ENCODE assay signal across 8 mouse cellular contexts in genomic region chr10:23785599-23785998, GRCm38 (mm10). TPM values are rescaled to one million over a fixed set of nuclear protein-coding genes. Genes with fewer than 3 reads are reported as not detected.
DNase-seq lines count a peak whose midpoint lies in the region; ATAC-seq and TF ChIP-seq lines count a peak whose summit lies in the region.
"Not testable (repeated sequence)": the region's sequence is repeated elsewhere in the genome, so short reads cannot be mapped to it uniquely, and the experiment has no call there.

No protein-coding gene starts in this region.

- WGBS in embryonic facial prominence, embryonic 11.5 days, result 36% methylated on average over 7 of the region's 7 CpGs
- 46% methylated on average over 7 of the region's 7 CpGs for WGBS in forebrain, embryonic 16.5 days
- 40% methylated on average over 7 of the region's 7 CpGs for WGBS in hindbrain, embryonic 11.5 days
- 45% methylated on average over 7 of the region's 7 CpGs for WGBS in kidney, embryonic 16.5 days
- WGBS in liver, embryonic 15.5 days (ENCODE audit: insufficient replicate concordance), result 11% methylated on average over 7 of the region's 7 CpGs
- WGBS in midbrain, embryonic 14.5 days, result 48% methylated on average over 7 of the region's 7 CpGs
- WGBS in stomach, embryonic 16.5 days, result 43% methylated on average over 7 of the region's 7 CpGs

- not testable (repeated sequence) for H3K9me3 ChIP-seq in E14TG2a.4 (ENCODE audit: low read length); embryonic facial prominence, embryonic 11.5 days (replicated peaks; ENCODE audit: control insufficient read depth, low read length); forebrain, embryonic 16.5 days (ENCODE audit: control insufficient read depth, low read length); hindbrain, embryonic 11.5 days (ENCODE audit: control insufficient read depth, low read length); kidney, embryonic 16.5 days (ENCODE audit: low read length); liver, embryonic 15.5 days (replicated peaks); midbrain, embryonic 14.5 days (ENCODE audit: control insufficient read depth, low read length); stomach, embryonic 16.5 days (replicated peaks; ENCODE audit: control insufficient read depth, low read length)

- peak overlapping the region; percentile 97 for H3K4me3 ChIP-seq in E14TG2a.4 (replicated peaks; ENCODE audit: low read length)
- H3K4me3 ChIP-seq in embryonic facial prominence, embryonic 11.5 days (ENCODE audit: low read depth, low read length), result peak overlapping the region; percentile 86
- peak overlapping the region; percentile 91 for H3K4me3 ChIP-seq in forebrain, embryonic 16.5 days (replicated peaks; ENCODE audit: low read length)
- peak overlapping the region; percentile 66 for H3K4me3 ChIP-seq in hindbrain, embryonic 11.5 days (ENCODE audit: low read depth, low read length)
- peak overlapping the region; percentile 72 for H3K4me3 ChIP-seq in kidney, embryonic 16.5 days (ENCODE audit: low read length)
- H3K4me3 ChIP-seq in liver, embryonic 15.5 days (replicated peaks), result peak overlapping the region; percentile 92
- H3K4me3 ChIP-seq in midbrain, embryonic 14.5 days (replicated peaks; ENCODE audit: low read depth, low read length), result peak overlapping the region; percentile 76
- peak overlapping the region; percentile 83 for H3K4me3 ChIP-seq in stomach, embryonic 16.5 days (replicated peaks; ENCODE audit: low read length)

- ATAC-seq in embryonic facial prominence, embryonic 11.5 days (replicated peaks; ENCODE audit: insufficient number of reproducible peaks, low FRiP score, low TSS enrichment, low read depth); forebrain, embryonic 16.5 days; hindbrain, embryonic 11.5 days (ENCODE audit: low FRiP score); kidney, embryonic 16.5 days (ENCODE audit: low FRiP score, low TSS enrichment); liver, embryonic 15.5 days (ENCODE audit: insufficient read depth); midbrain, embryonic 14.5 days (ENCODE audit: low FRiP score, low TSS enrichment); stomach, embryonic 16.5 days (ENCODE audit: insufficient read depth, low FRiP score): not testable (repeated sequence)

- not testable (repeated sequence) for DNase-seq in embryonic facial prominence, embryonic 11.5 days (ENCODE audit: low spot score); hindbrain, embryonic 11.5 days (ENCODE audit: low spot score); midbrain, embryonic 14.5 days

- H3K4me2 ChIP-seq in embryonic facial prominence, embryonic 11.5 days (ENCODE audit: low read depth, low read length), result peak overlapping the region; percentile 81
- peak overlapping the region; percentile 98 for H3K4me2 ChIP-seq in forebrain, embryonic 16.5 days (ENCODE audit: low read length)
- peak overlapping the region; percentile 86 for H3K4me2 ChIP-seq in hindbrain, embryonic 11.5 days (replicated peaks; ENCODE audit: low read depth, low read length)
- H3K4me2 ChIP-seq in kidney, embryonic 16.5 days (replicated peaks; ENCODE audit: low read depth, low read length), result peak overlapping the region; percentile 80
- peak overlapping the region; percentile 82 for H3K4me2 ChIP-seq in liver, embryonic 15.5 days
- peak overlapping the region; percentile 96 for H3K4me2 ChIP-seq in midbrain, embryonic 14.5 days (ENCODE audit: low read length)
- peak overlapping the region; percentile 86 for H3K4me2 ChIP-seq in stomach, embryonic 16.5 days (ENCODE audit: low read depth, low read length)

- H3K27me3 ChIP-seq in E14TG2a.4 (ENCODE audit: insufficient read depth, low read length); embryonic facial prominence, embryonic 11.5 days (ENCODE audit: control insufficient read depth, insufficient read depth, low read length); forebrain, embryonic 16.5 days (replicated peaks; ENCODE audit: control insufficient read depth, insufficient read depth, low read length); hindbrain, embryonic 11.5 days (ENCODE audit: control insufficient read depth, insufficient read depth, low read length); kidney, embryonic 16.5 days (ENCODE audit: insufficient read depth, low read length); liver, embryonic 15.5 days; midbrain, embryonic 14.5 days (ENCODE audit: control insufficient read depth, insufficient read depth, low read length); stomach, embryonic 16.5 days (ENCODE audit: control insufficient read depth, insufficient read depth, low read length): not testable (repeated sequence)

- H3K9ac ChIP-seq in embryonic facial prominence, embryonic 11.5 days (replicated peaks; ENCODE audit: low read length), result not testable (repeated sequence)
- peak overlapping the region; percentile 89; the same call in 1 of the 2 replicates for H3K9ac ChIP-seq in forebrain, embryonic 16.5 days (replicated peaks; ENCODE audit: low read depth, low read length)
- H3K9ac ChIP-seq in hindbrain, embryonic 11.5 days (ENCODE audit: low read depth, low read length), result peak overlapping the region; percentile 75
- H3K9ac ChIP-seq in kidney, embryonic 16.5 days (replicated peaks; ENCODE audit: low read length), result peak overlapping the region; percentile 90
- H3K9ac ChIP-seq in liver, embryonic 15.5 days, result peak overlapping the region; percentile 87
- peak overlapping the region; percentile 87 for H3K9ac ChIP-seq in midbrain, embryonic 14.5 days (replicated peaks; ENCODE audit: low read length)
- peak overlapping the region; percentile 91 for H3K9ac ChIP-seq in stomach, embryonic 16.5 days (ENCODE audit: low read length)

- not testable (repeated sequence) for TF ChIP-seq CTCF in E14TG2a.4 (conservative IDR thresholded peaks at IDR 0.05; ENCODE audit: low read length)

- peaks cover 35% of the 10 kb centered on the region for H3K4me1 ChIP-seq in E14TG2a.4 (replicated peaks; ENCODE audit: low read depth, low read length)
- not testable (repeated sequence) for H3K4me1 ChIP-seq in embryonic facial prominence, embryonic 11.5 days (ENCODE audit: control insufficient read depth, insufficient read depth, low read length); hindbrain, embryonic 11.5 days (replicated peaks; ENCODE audit: control insufficient read depth, insufficient read depth, low read length)
- peaks cover 27% of the 10 kb centered on the region for H3K4me1 ChIP-seq in forebrain, embryonic 16.5 days (replicated peaks; ENCODE audit: control insufficient read depth, insufficient read depth, low read length)
- H3K4me1 ChIP-seq in kidney, embryonic 16.5 days (ENCODE audit: insufficient read depth, low read length), result peaks cover 31% of the 10 kb centered on the region
- H3K4me1 ChIP-seq in liver, embryonic 15.5 days (replicated peaks), result peaks cover 69% of the 10 kb centered on the region
- peaks cover 11% of the 10 kb centered on the region for H3K4me1 ChIP-seq in midbrain, embryonic 14.5 days (ENCODE audit: control insufficient read depth, insufficient read depth, low read length)
- H3K4me1 ChIP-seq in stomach, embryonic 16.5 days (ENCODE audit: control insufficient read depth, insufficient read depth, low read length), result peaks cover 28% of the 10 kb centered on the region

- H3K27ac ChIP-seq in embryonic facial prominence, embryonic 11.5 days (replicated peaks; ENCODE audit: low read depth, low read length); forebrain, embryonic 16.5 days (ENCODE audit: low read length); hindbrain, embryonic 11.5 days (ENCODE audit: low read depth, low read length); kidney, embryonic 16.5 days (ENCODE audit: low read length); midbrain, embryonic 14.5 days (replicated peaks; ENCODE audit: low read depth, low read length); stomach, embryonic 16.5 days (ENCODE audit: low read length): not testable (repeated sequence)
- H3K27ac ChIP-seq in liver, embryonic 15.5 days (replicated peaks), result peak overlapping the region; percentile 51; the same call in 1 of the 2 replicates

- peaks cover 47% of the 10 kb centered on the region for H3K36me3 ChIP-seq in E14TG2a.4 (ENCODE audit: insufficient read depth, low read length)
- not testable (repeated sequence) for H3K36me3 ChIP-seq in embryonic facial prominence, embryonic 11.5 days (replicated peaks; ENCODE audit: control insufficient read depth, insufficient read depth, low read depth, low read length); hindbrain, embryonic 11.5 days (ENCODE audit: control insufficient read depth, insufficient read depth, low read length)
- H3K36me3 ChIP-seq in forebrain, embryonic 16.5 days (ENCODE audit: control insufficient read depth, insufficient read depth), result peaks cover 22% of the 10 kb centered on the region
- H3K36me3 ChIP-seq in kidney, embryonic 16.5 days (ENCODE audit: insufficient read depth, low read length), result peaks cover 38% of the 10 kb centered on the region
- H3K36me3 ChIP-seq in liver, embryonic 15.5 days (replicated peaks), result peaks cover 34% of the 10 kb centered on the region
- H3K36me3 ChIP-seq in midbrain, embryonic 14.5 days (ENCODE audit: control insufficient read depth, insufficient read depth, low read length), result peaks cover 43% of the 10 kb centered on the region
- H3K36me3 ChIP-seq in stomach, embryonic 16.5 days (ENCODE audit: control insufficient read depth, insufficient read depth, low read length), result peaks cover 27% of the 10 kb centered on the region

RNA-seq across cellular contexts. Expression of gene Rps12, which starts 1.5 kb away (rescaled TPM):
- polyA plus RNA-seq in embryonic facial prominence, embryonic 11.5 days (2014; fragmentation: Nextera tagmentation; extraction: Ambion mirVana), result 126 and 139 TPM in 2 replicates
- polyA plus RNA-seq in forebrain, embryonic 16.5 days (2015; fragmentation: Nextera tagmentation; extraction: Ambion mirVana), result 105 and 109 TPM in 2 replicates
- polyA plus RNA-seq in hindbrain, embryonic 11.5 days (2014; fragmentation: Nextera tagmentation; extraction: Ambion mirVana), result 126 TPM in 2 replicates
- 128 and 147 TPM in 2 replicates for polyA plus RNA-seq in kidney, embryonic 16.5 days (2015; fragmentation: Nextera tagmentation; extraction: Ambion mirVana)
- polyA plus RNA-seq in liver, embryonic 15.5 days (2015; fragmentation: Nextera tagmentation; extraction: Ambion mirVana), result 118 and 126 TPM in 2 replicates
- 119 and 123 TPM in 2 replicates for polyA plus RNA-seq in midbrain, embryonic 14.5 days (2014; fragmentation: Nextera tagmentation; extraction: Ambion mirVana)
- polyA plus RNA-seq in stomach, embryonic 16.5 days (2015; fragmentation: Nextera tagmentation; extraction: Ambion mirVana), result 152 and 178 TPM in 2 replicates

RNA-seq across cellular contexts. Expression of gene Slc18b1, which starts 11.2 kb away (rescaled TPM):
- polyA plus RNA-seq in embryonic facial prominence, embryonic 11.5 days (2014; fragmentation: Nextera tagmentation; extraction: Ambion mirVana), result 21.5 and 22.5 TPM in 2 replicates
- 20.8 and 21.2 TPM in 2 replicates for polyA plus RNA-seq in forebrain, embryonic 16.5 days (2015; fragmentation: Nextera tagmentation; extraction: Ambion mirVana)
- polyA plus RNA-seq in hindbrain, embryonic 11.5 days (2014; fragmentation: Nextera tagmentation; extraction: Ambion mirVana), result 21.5 and 23.2 TPM in 2 replicates
- 18.0 and 20.7 TPM in 2 replicates for polyA plus RNA-seq in kidney, embryonic 16.5 days (2015; fragmentation: Nextera tagmentation; extraction: Ambion mirVana)
- 1.4 and 1.7 TPM in 2 replicates for polyA plus RNA-seq in liver, embryonic 15.5 days (2015; fragmentation: Nextera tagmentation; extraction: Ambion mirVana)
- 16.4 and 21.2 TPM in 2 replicates for polyA plus RNA-seq in midbrain, embryonic 14.5 days (2014; fragmentation: Nextera tagmentation; extraction: Ambion mirVana)
- polyA plus RNA-seq in stomach, embryonic 16.5 days (2015; fragmentation: Nextera tagmentation; extraction: Ambion mirVana), result 15.4 and 18.3 TPM in 2 replicates
